Mouse (Mus musculus) forebrain, embryonic 13.5 days (tissue): ENCODE data around the gene C530008M17Rik. TPM values are rescaled to one million over a fixed set of nuclear protein-coding genes. Genes with fewer than 3 reads are reported as not detected.

Experiments used
- ATAC-seq: fragments of 200-750 bp; cut with Nextera tagmentation; 2 replicates; pipeline ENCODE4 v1.8.0; 2017
- H3K27ac ChIP-seq: fragments of 300-500 bp; sonication (generic); 2 replicates; pipeline ENCODE4 v1.5.1; 2015; ENCODE audit warnings: inconsistent platforms, mild to moderate bottlenecking, moderate library complexity
- H3K27me3 ChIP-seq: fragments of 300-500 bp; sonication (generic); 2 replicates; pipeline ENCODE4 v1.6.1; 2015; ENCODE audit warnings: mild to moderate bottlenecking, inconsistent platforms
- H3K36me3 ChIP-seq: fragments of 300-500 bp; sonication (generic); 2 replicates; pipeline ENCODE4 v1.6.1; 2015; ENCODE audit warnings: mild to moderate bottlenecking, inconsistent platforms; ENCODE audit not compliant: poor library complexity, severe bottlenecking
- H3K4me1 ChIP-seq: fragments of 300-500 bp; sonication (generic); 2 replicates; pipeline ENCODE4 v1.6.1; 2015; ENCODE audit warnings: inconsistent platforms
- H3K4me2 ChIP-seq: fragments of 300-500 bp; sonication (generic); 2 replicates; pipeline ENCODE4 v1.6.1; 2015; ENCODE audit warnings: inconsistent platforms, mild to moderate bottlenecking, moderate library complexity
- H3K4me3 ChIP-seq: fragments of 300-500 bp; sonication (generic); 2 replicates; pipeline ENCODE4 v1.5.1; 2015; ENCODE audit warnings: mild to moderate bottlenecking, inconsistent platforms
- H3K9ac ChIP-seq: fragments of 300-500 bp; sonication (generic); 2 replicates; pipeline ENCODE4 v1.6.1; 2015; ENCODE audit warnings: mild to moderate bottlenecking, inconsistent platforms
- H3K9me3 ChIP-seq: fragments of 300-500 bp; sonication (generic); replicated peaks from 2 replicates; pipeline ENCODE4 v1.6.1; 2016; ENCODE audit warnings: inconsistent platforms
- WGBS: fragments of 180-500 bp; shearing (Covaris S2); methylation state at CpG from one replicate; pipeline ENCODE4 v1.1.7; 2015; 5-methylcytosine and 5-hydroxymethylcytosine counted together
- polyA plus RNA-seq: library from polyadenylated mRNA; unstranded; fragments of >200 nt; fragmentation: Nextera tagmentation; extraction: Ambion mirVana; gene quantifications from 2 replicates; pipeline ENCODE4 v1.2.1, GENCODE M21; 2015

The C530008M17Rik gene
- polyA plus RNA-seq, 1 experiment from 2014 or later = 77.4 TPM

GRCm38 (mm10) chr5:76828527-76829240, 172.4 kb downstream of the C530008M17Rik start:
- Histone ChIP-seq H3K27ac (peak overlapping the region; percentile 89), H3K4me1 (peaks cover 50% of the 10 kb centered on the region), H3K36me3 (peaks cover 36% of the 10 kb centered on the region), H3K27me3 (no peaks in the 10 kb centered on the region), H3K4me2 (0 out of 2 replicates have a peak overlapping the region, but pooled peaks have one; percentile 22), H3K9ac (no peak overlapping the region), H3K4me3 (no peak overlapping the region), H3K9me3 (no peaks in the 10 kb centered on the region; the same call in 1 of the 2 replicates)
- peak; percentile 90 for ATAC-seq
- WGBS = 28% methylated on average over 7 of the region's 7 CpGs

GRCm38 (mm10) chr5:76832529-76833210, 176.4 kb downstream of the C530008M17Rik start:
- peaks cover 19% of the 10 kb centered on the region for H3K36me3 ChIP-seq
- H3K9me3 ChIP-seq = no peaks in the 10 kb centered on the region; the same call in 1 of the 2 replicates
- no peak overlapping the region for H3K9ac ChIP-seq
- H3K4me2 ChIP-seq = no peak overlapping the region
- no peak for ATAC-seq
- peaks cover 42% of the 10 kb centered on the region for H3K4me1 ChIP-seq
- WGBS = 55% methylated on average over 17 of the region's 17 CpGs
- H3K27me3 ChIP-seq = no peaks in the 10 kb centered on the region
- no peak overlapping the region for H3K4me3 ChIP-seq
- peak overlapping the region; percentile 78 for H3K27ac ChIP-seq

GRCm38 (mm10) chr5:76837018-76837417, 180.7 kb downstream of the C530008M17Rik start:
- 56% methylated on average over 5 of the region's 5 CpGs for WGBS
- Histone ChIP-seq H3K27ac (0 out of 2 replicates have a peak overlapping the region, but pooled peaks have one; percentile 32), H3K36me3 (peaks cover 8% of the 10 kb centered on the region; the same call in 1 of the 2 replicates), H3K9me3 (no peaks in the 10 kb centered on the region), H3K4me2 (peak overlapping the region; percentile 4; the same call in 1 of the 2 replicates), H3K9ac (no peak overlapping the region), H3K4me3 (no peak overlapping the region), H3K27me3 (no peaks in the 10 kb centered on the region), H3K4me1 (peaks cover 14% of the 10 kb centered on the region)
- ATAC-seq = peak; percentile 69

GRCm38 (mm10) chr5:76839786-76840185, 183.5 kb downstream of the C530008M17Rik start:
- Histone ChIP-seq H3K9ac (no peak overlapping the region), H3K4me1 (peaks cover 19% of the 10 kb centered on the region), H3K27me3 (no peaks in the 10 kb centered on the region), H3K36me3 (peaks cover 10% of the 10 kb centered on the region; the same call in 1 of the 2 replicates), H3K4me2 (no peak overlapping the region), H3K4me3 (no peak overlapping the region), H3K27ac (no peak overlapping the region), H3K9me3 (no peaks in the 10 kb centered on the region)
- WGBS = 87% methylated on average over 6 of the region's 6 CpGs
- ATAC-seq = no peak

GRCm38 (mm10) chr5:76841859-76842258, 185.5 kb downstream of the C530008M17Rik start:
- 80% methylated on average over 2 of the region's 2 CpGs for WGBS
- no peak for ATAC-seq
- H3K4me1 ChIP-seq = peaks cover 25% of the 10 kb centered on the region
- no peak overlapping the region for H3K4me2 ChIP-seq
- no peaks in the 10 kb centered on the region for H3K9me3 ChIP-seq
- H3K9ac ChIP-seq = no peak overlapping the region
- no peaks in the 10 kb centered on the region for H3K27me3 ChIP-seq
- H3K36me3 ChIP-seq = peaks cover 17% of the 10 kb centered on the region; the same call in 1 of the 2 replicates
- H3K4me3 ChIP-seq = no peak overlapping the region
- no peak overlapping the region for H3K27ac ChIP-seq

- Histone ChIP-seq H3K9ac (no peak overlapping the region), H3K27me3 (no peaks in the 10 kb centered on the region), H3K27ac (peak overlapping the region; percentile 48; the same call in 1 of the 2 replicates), H3K9me3 (no peaks in the 10 kb centered on the region), H3K4me3 (no peak overlapping the region), H3K4me2 (no peak overlapping the region), H3K36me3 (peaks cover 15% of the 10 kb centered on the region), H3K4me1 (peaks cover 25% of the 10 kb centered on the region)
- WGBS = 18% methylated on average over 4 of the region's 4 CpGs
- 0 out of 2 replicates have a peak, but pooled peaks have one; percentile 37 for ATAC-seq
Observed at GRCm38 (mm10) chr5:76843448-76843847, 187.1 kb downstream of the C530008M17Rik start.

- H3K9me3 ChIP-seq = no peaks in the 10 kb centered on the region
- 0 out of 2 replicates have a peak, but pooled peaks have one; percentile 14 for ATAC-seq
- no peak overlapping the region for H3K4me3 ChIP-seq
- H3K27ac ChIP-seq = peak overlapping the region; percentile 48
- no peak overlapping the region for H3K4me2 ChIP-seq
- no peak overlapping the region for H3K9ac ChIP-seq
- WGBS = 88% methylated on average over 9 of the region's 9 CpGs
- H3K27me3 ChIP-seq = no peaks in the 10 kb centered on the region
- peaks cover 17% of the 10 kb centered on the region for H3K36me3 ChIP-seq
- H3K4me1 ChIP-seq = peaks cover 25% of the 10 kb centered on the region
Observed at GRCm38 (mm10) chr5:76843851-76844419, 187.6 kb downstream of the C530008M17Rik start.

- Histone ChIP-seq H3K9me3 (no peaks in the 10 kb centered on the region), H3K4me2 (peak overlapping the region; percentile 24; the same call in 1 of the 2 replicates), H3K27ac (peak overlapping the region; percentile 48), H3K27me3 (no peaks in the 10 kb centered on the region), H3K36me3 (peaks cover 23% of the 10 kb centered on the region), H3K9ac (no peak overlapping the region), H3K4me3 (no peak overlapping the region), H3K4me1 (peaks cover 25% of the 10 kb centered on the region)
- WGBS = 46% methylated on average over 14 of the region's 14 CpGs
- ATAC-seq = peak; percentile 62
Observed at GRCm38 (mm10) chr5:76844618-76845186, 188.4 kb downstream of the C530008M17Rik start.

- no peaks in the 10 kb centered on the region for H3K9me3 ChIP-seq
- H3K4me2 ChIP-seq = no peak overlapping the region
- H3K27me3 ChIP-seq = no peaks in the 10 kb centered on the region
- no peak overlapping the region for H3K27ac ChIP-seq
- ATAC-seq = no peak
- no peak overlapping the region for H3K9ac ChIP-seq
- peaks cover 28% of the 10 kb centered on the region for H3K36me3 ChIP-seq
- 90% methylated on average over 6 of the region's 6 CpGs for WGBS
- peaks cover 37% of the 10 kb centered on the region for H3K4me1 ChIP-seq
- no peak overlapping the region for H3K4me3 ChIP-seq
Observed at GRCm38 (mm10) chr5:76847106-76847505, 190.8 kb downstream of the C530008M17Rik start.

GRCm38 (mm10) chr5:76851316-76851715, 195.0 kb downstream of the C530008M17Rik start:
- Histone ChIP-seq H3K36me3 (peaks cover 42% of the 10 kb centered on the region), H3K4me1 (peaks cover 20% of the 10 kb centered on the region), H3K9me3 (no peaks in the 10 kb centered on the region), H3K4me3 (no peak overlapping the region), H3K9ac (no peak overlapping the region), H3K27ac (no peak overlapping the region; the same call in 1 of the 2 replicates), H3K27me3 (peaks cover 14% of the 10 kb centered on the region), H3K4me2 (no peak overlapping the region)
- no peak for ATAC-seq
- WGBS = 81% methylated on average over 4 of the region's 4 CpGs

GRCm38 (mm10) chr5:76853549-76853948, 197.2 kb downstream of the C530008M17Rik start:
- peaks cover 61% of the 10 kb centered on the region for H3K36me3 ChIP-seq
- no peak overlapping the region for H3K4me3 ChIP-seq
- WGBS = 12% methylated on average over 10 of the region's 10 CpGs
- no peak overlapping the region for H3K9ac ChIP-seq
- no peaks in the 10 kb centered on the region for H3K9me3 ChIP-seq
- peaks cover 34% of the 10 kb centered on the region for H3K27me3 ChIP-seq
- H3K27ac ChIP-seq = no peak overlapping the region
- ATAC-seq = peak; percentile 87
- no peak overlapping the region for H3K4me2 ChIP-seq
- H3K4me1 ChIP-seq = peaks cover 29% of the 10 kb centered on the region
